Mouse (Mus musculus) stomach, postnatal 0 days (tissue): ENCODE measurements around the gene Enah.

Source experiments
- CTCF ChIP-seq: IDR thresholded peaks from 2 replicates; pipeline ENCODE4 v1.5.1; 2016; ENCODE audit warnings: antibody characterized with exemption, low read depth, mild to moderate bottlenecking, moderate library complexity
- EP300 ChIP-seq: optimal IDR thresholded peaks from 2 replicates; pipeline ENCODE3; 2016; ENCODE audit warnings: antibody characterized with exemption

GRCm38 (mm10) chr1:182018397-182019265 lies 1.2 kb downstream of the Enah start:
- no peak for TF ChIP-seq CTCF
- TF ChIP-seq EP300: no peak
